Mouse (Mus musculus): ENCODE results near the gene Gdpd3.

GRCm38 (mm10) chr7:126725667-126726066, 40.5 kb upstream of the Gdpd3 start:
- no peak for TF ChIP-seq POLR2A (IDR thresholded peaks at IDR 0.05; ENCODE audit: borderline replicate concordance, extremely low read depth, low read depth, low read length)
- TF ChIP-seq CTCF (IDR thresholded peaks at IDR 0.05; ENCODE audit: insufficient read depth, low read length) = no peak

Data from lung, adult 2 months (tissue).